Mouse (Mus musculus): Measurements from ENCODE around the gene Plau.

DNA sequence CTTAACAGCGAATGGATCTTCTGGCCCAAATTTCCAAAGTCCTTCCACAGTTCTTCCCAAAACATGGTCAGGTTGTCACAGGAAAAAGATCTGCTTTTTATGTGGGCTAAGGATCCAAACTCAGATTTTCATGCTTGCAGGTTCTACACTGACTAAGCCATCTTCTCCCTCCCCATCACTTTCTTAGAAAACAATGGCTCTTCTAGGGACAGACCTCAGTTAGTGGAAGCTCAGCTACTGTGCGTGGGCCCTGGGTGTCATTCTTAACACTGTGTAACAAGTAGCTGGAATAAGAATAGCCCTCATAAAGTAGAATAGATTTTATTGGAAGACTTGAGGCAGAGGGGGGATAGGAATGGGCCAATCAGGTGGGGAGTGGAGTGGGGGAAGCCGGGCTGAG, 21.0 kb upstream of the Plau start:
- TF ChIP-seq EP300 (IDR thresholded peaks at IDR 0.05; ENCODE audit: low read depth) = no peak
- no peak for TF ChIP-seq CTCF (IDR thresholded peaks at IDR 0.05; ENCODE audit: low read depth)
